In the genomic region with DNA sequence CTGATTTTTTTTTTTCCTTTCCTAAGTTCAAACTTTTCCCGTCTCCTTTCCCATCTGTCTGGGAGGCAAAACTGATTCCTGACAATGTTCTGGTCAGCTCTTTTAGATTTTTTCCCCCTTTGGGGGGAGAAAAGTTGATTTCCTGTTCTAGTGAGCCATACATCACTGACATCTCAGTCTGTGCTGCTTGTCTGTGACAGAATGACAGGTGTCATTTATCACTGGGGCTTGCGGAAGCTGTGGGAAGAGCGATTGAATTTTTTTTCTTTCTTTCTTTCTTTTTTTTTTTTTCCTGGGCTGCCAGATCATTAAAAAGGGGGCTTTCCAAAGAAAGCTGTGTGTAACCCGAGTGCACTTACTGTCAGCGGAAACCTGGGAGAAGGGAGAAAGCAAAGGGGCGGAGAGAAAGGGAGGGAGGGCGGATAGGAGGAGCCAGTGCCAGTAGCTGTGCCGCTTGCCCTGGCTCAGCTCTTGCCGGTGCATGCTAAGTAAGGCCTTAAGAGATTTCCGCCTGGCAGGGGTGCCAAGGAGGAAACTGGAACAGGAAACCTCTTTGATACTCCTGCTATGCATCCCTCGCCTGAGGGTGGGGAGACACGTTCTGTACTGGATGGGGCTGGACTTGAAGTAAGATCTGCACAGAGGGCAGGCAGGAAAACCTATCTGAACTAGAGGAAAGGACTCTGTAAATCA, we compare ENCODE assay signal across 8 mouse cellular contexts.
A peak's percentile ranks its signal among the peaks of the same experiment; 100 is the strongest.
DNase-seq lines count a peak whose midpoint lies in the region; ATAC-seq lines count a peak whose summit lies in the region.

No protein-coding gene starts in this region.

- intact Hi-C loops in heart, postnatal 10 days (cut with DNase I): no loop called here

- H3K9me3 ChIP-seq in forebrain, embryonic 15.5 days: no peaks in the 10 kb centered on the region
- H3K9me3 ChIP-seq in lung, embryonic 16.5 days (ENCODE audit: control insufficient read depth, low read length): no peaks in the 10 kb centered on the region

- peak overlapping the region; percentile 36 for H3K9ac ChIP-seq in forebrain, embryonic 15.5 days (replicated peaks)
- H3K9ac ChIP-seq in lung, embryonic 16.5 days (ENCODE audit: low read length): peak overlapping the region; percentile 24; the same call in 1 of the 2 replicates

- H3K4me3 ChIP-seq in forebrain, embryonic 15.5 days: peak overlapping the region; percentile 18
- H3K4me3 ChIP-seq in lung, embryonic 16.5 days (ENCODE audit: low read length): peak overlapping the region; percentile 17

- H3K4me1 ChIP-seq in forebrain, embryonic 15.5 days: peaks cover 20% of the 10 kb centered on the region
- peaks cover 26% of the 10 kb centered on the region; the same call in 1 of the 2 replicates for H3K4me1 ChIP-seq in lung, embryonic 16.5 days (replicated peaks; ENCODE audit: control insufficient read depth, insufficient read depth, low read length)

- DNase-seq in B cell, adult 2 months: peak; percentile 1 to 6
- DNase-seq in adrenal gland, adult 2 months: peak; percentile 85
- peak; percentile 73 to 76 for DNase-seq in heart, postnatal 10 days
- DNase-seq in kidney, postnatal 14 days: peak; percentile 88
- peak; percentile 53 for DNase-seq in ovary, postnatal 14 days (ENCODE audit: low spot score)
- peak; percentile 80 for DNase-seq in urinary bladder, postnatal 14 days (ENCODE audit: low spot score)

- ATAC-seq in forebrain, embryonic 15.5 days (replicated peaks): peak; percentile 81
- ATAC-seq in lung, embryonic 16.5 days (ENCODE audit: low read depth): peak; percentile 92

- 1% methylated on average over 12 of the region's 12 CpGs for WGBS in forebrain, embryonic 15.5 days
- WGBS in lung, embryonic 16.5 days: 2% methylated on average over 12 of the region's 12 CpGs

- peaks cover 14% of the 10 kb centered on the region for H3K27me3 ChIP-seq in forebrain, embryonic 15.5 days
- H3K27me3 ChIP-seq in lung, embryonic 16.5 days (ENCODE audit: control insufficient read depth, insufficient read depth, low read depth, low read length): no peaks in the 10 kb centered on the region

- H3K4me2 ChIP-seq in forebrain, embryonic 15.5 days (replicated peaks): peak overlapping the region; percentile 41
- peak overlapping the region; percentile 38 for H3K4me2 ChIP-seq in lung, embryonic 16.5 days (ENCODE audit: low read depth, low read length)

- H3K27ac ChIP-seq in forebrain, embryonic 15.5 days (replicated peaks): 0 out of 2 replicates have a peak overlapping the region, but pooled peaks have one; percentile 8
- peak overlapping the region; percentile 27 for H3K27ac ChIP-seq in lung, embryonic 16.5 days (ENCODE audit: low read length)

- H3K36me3 ChIP-seq in forebrain, embryonic 15.5 days: no peaks in the 10 kb centered on the region
- H3K36me3 ChIP-seq in lung, embryonic 16.5 days (ENCODE audit: control insufficient read depth, insufficient read depth, low read length): no peaks in the 10 kb centered on the region

Comparison
In these comparisons a context has a peak if more than half of its experiments do, and no peak if none do; other contexts are left out.
1. Peak in every context shown above with its lines: DNase-seq, ATAC-seq, H3K4me3 ChIP-seq and H3K27ac ChIP-seq.
2. DNase-seq: peak in every context shown above with its lines; median percentile 88 in kidney, postnatal 14 days; 85 in adrenal gland, adult 2 months; 80 in urinary bladder, postnatal 14 days; 74 in heart, postnatal 10 days; 53 in ovary, postnatal 14 days; 4 in B cell, adult 2 months.